Mouse (Mus musculus) ES-Bruce4 (cell line): Measurements from ENCODE around the gene Adig. TPM values are rescaled to one million over a fixed set of nuclear protein-coding genes. Genes with fewer than 3 reads are reported as not detected.

ENCODE experiments used
- H3K27ac ChIP-seq: 2 replicates; pipeline ENCODE4 v1.5.1; 2012; ENCODE audit warnings: low read length, inconsistent platforms; ENCODE audit not compliant: insufficient read depth
- H3K27me3 ChIP-seq: 2 replicates; pipeline ENCODE4 v1.6.1; 2012; ENCODE audit warnings: mild to moderate bottlenecking, low read length, inconsistent platforms; ENCODE audit not compliant: control insufficient read depth, poor library complexity, insufficient read depth, severe bottlenecking
- H3K36me3 ChIP-seq: 2 replicates; pipeline ENCODE4 v1.6.1; 2012; ENCODE audit warnings: inconsistent platforms, mild to moderate bottlenecking, low read length, moderate library complexity; ENCODE audit not compliant: control insufficient read depth, poor library complexity, insufficient read depth, severe bottlenecking
- H3K4me1 ChIP-seq: one replicate; pipeline ENCODE4 v1.8.1; 2011; ENCODE audit warnings: low read length; ENCODE audit not compliant: control insufficient read depth, insufficient read depth
- H3K4me3 ChIP-seq: 2 replicates; pipeline ENCODE4 v1.5.1; 2011; ENCODE audit warnings: low read depth, mild to moderate bottlenecking, low read length
- H3K9ac ChIP-seq: 2 replicates; pipeline ENCODE4 v1.6.1; 2012; ENCODE audit warnings: low read depth, mild to moderate bottlenecking, inconsistent platforms; ENCODE audit not compliant: poor library complexity, severe bottlenecking
- H3K9me3 ChIP-seq: replicated peaks from 2 replicates; pipeline ENCODE4 v1.6.1; 2012; ENCODE audit warnings: mild to moderate bottlenecking, low read length, inconsistent platforms; ENCODE audit not compliant: control insufficient read depth, poor library complexity, insufficient read depth, severe bottlenecking
- CTCF ChIP-seq: IDR thresholded peaks from one replicate; pipeline ENCODE4 v1.8.1; 2011; ENCODE audit warnings: low read depth, low read length
- EP300 ChIP-seq: IDR thresholded peaks from 2 replicates; pipeline ENCODE4 v1.6.1; 2011; ENCODE audit warnings: low read depth, low read length; ENCODE audit not compliant: insufficient read depth
- POLR2A ChIP-seq: IDR thresholded peaks from one replicate; pipeline ENCODE4 v1.8.1; 2011; ENCODE audit warnings: low read length; ENCODE audit not compliant: insufficient read depth
- polyA plus RNA-seq: library from polyadenylated mRNA; stranded (reverse); fragments of >200 nt; gene quantifications from 2 replicates; pipeline ENCODE4 v1.2.4, GENCODE M21; 2011; ENCODE audit warnings: low read depth; ENCODE audit not compliant: missing spikeins, insufficient read depth, insufficient read length

Adig gene
- polyA plus RNA-seq, 1 experiment, result not detected

DNA sequence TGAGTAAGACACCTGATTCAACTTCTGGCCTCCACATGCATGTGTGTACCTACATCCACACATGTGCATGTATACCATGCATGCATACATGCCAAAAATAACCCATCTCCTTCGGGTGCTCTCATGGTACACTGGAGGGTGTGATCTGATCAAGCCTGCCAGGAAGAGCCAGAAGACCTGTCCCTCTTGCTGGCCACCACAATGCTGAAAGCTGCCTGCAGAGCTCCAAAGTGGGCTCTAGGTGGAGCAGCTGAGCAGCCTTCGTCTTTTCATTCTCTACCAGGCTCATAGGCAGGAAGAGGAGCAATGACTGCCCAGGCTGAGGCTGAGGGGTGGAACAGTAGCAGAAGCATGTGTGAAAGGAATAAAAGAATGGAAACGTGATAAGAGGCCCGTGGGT lies 31.7 kb downstream of the Adig start:
- H3K4me3 ChIP-seq, result no peak overlapping the region
- H3K27me3 ChIP-seq, result no peaks in the 10 kb centered on the region
- no peaks in the 10 kb centered on the region for H3K9me3 ChIP-seq
- no peak overlapping the region for H3K27ac ChIP-seq
- no peaks in the 10 kb centered on the region for H3K4me1 ChIP-seq
- no peaks in the 10 kb centered on the region for H3K36me3 ChIP-seq
- TF ChIP-seq EP300 (no peak), POLR2A (no peak), CTCF (peak; percentile 89)
- no peak overlapping the region for H3K9ac ChIP-seq

DNA sequence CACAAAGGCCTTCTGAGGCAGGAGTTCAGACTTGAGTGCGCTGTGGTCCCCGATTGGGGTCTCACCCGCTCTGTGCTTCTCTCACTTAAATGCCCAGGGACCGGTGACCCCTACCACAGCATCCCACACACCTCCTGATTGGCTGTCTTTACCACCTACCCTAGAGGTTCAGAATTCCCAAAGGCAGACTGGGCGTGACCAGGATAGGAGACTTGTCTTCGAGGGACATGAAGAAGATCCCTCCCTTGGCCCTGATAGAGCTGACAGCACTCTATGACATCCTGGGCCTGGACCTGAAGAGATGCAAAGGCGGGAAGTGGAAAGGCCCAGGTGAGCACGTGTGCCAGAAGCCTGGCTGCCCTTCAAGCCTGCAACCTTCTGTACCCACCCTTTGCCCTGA lies 32.1 kb downstream of the Adig start:
- H3K36me3 ChIP-seq, result no peaks in the 10 kb centered on the region
- H3K9me3 ChIP-seq, result no peaks in the 10 kb centered on the region
- H3K27me3 ChIP-seq, result no peaks in the 10 kb centered on the region
- H3K27ac ChIP-seq, result no peak overlapping the region
- H3K4me1 ChIP-seq, result no peaks in the 10 kb centered on the region
- TF ChIP-seq CTCF, result no peak
- no peak for TF ChIP-seq POLR2A
- no peak for TF ChIP-seq EP300
- H3K4me3 ChIP-seq, result no peak overlapping the region
- no peak overlapping the region for H3K9ac ChIP-seq

GRCm38 (mm10) chr2:158539433-158540305 lies 37.3 kb downstream of the Adig start:
- Histone ChIP-seq H3K4me1 (peaks cover 3% of the 10 kb centered on the region), H3K36me3 (no peaks in the 10 kb centered on the region), H3K9me3 (no peaks in the 10 kb centered on the region), H3K27me3 (no peaks in the 10 kb centered on the region), H3K9ac (no peak overlapping the region), H3K4me3 (no peak overlapping the region), H3K27ac (no peak overlapping the region)
- TF ChIP-seq EP300 (no peak), POLR2A (no peak), CTCF (no peak)

- Histone ChIP-seq H3K4me3 (no peak overlapping the region), H3K9me3 (no peaks in the 10 kb centered on the region), H3K4me1 (peaks cover 3% of the 10 kb centered on the region), H3K27ac (no peak overlapping the region), H3K27me3 (no peaks in the 10 kb centered on the region), H3K36me3 (no peaks in the 10 kb centered on the region), H3K9ac (no peak overlapping the region)
- TF ChIP-seq POLR2A (no peak), EP300 (no peak), CTCF (no peak)
Measured at GRCm38 (mm10) chr2:158541286-158541685, 38.9 kb downstream of the Adig start.

DNA sequence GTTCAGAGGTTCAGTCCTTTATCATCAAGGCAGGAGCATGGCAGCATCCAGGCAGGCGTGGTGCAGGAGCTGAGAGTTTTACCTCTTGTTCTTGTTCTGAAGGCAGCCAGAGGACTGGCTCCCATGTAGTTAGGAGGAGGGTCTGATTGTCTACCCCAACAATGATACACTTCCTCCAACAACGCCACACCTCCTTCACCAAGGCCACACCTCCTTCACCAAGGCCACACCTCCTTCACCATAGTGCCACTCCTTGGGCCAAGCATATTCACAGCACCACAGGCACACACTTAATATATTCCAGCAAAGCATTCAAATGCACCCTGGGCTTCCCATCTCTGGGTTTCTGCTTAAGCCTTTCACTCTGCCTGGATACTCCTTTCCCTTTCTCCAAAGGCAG lies 42.9 kb downstream of the Adig start:
- Histone ChIP-seq H3K4me3 (no peak overlapping the region), H3K4me1 (peaks cover 6% of the 10 kb centered on the region), H3K27ac (no peak overlapping the region), H3K36me3 (no peaks in the 10 kb centered on the region), H3K9ac (no peak overlapping the region), H3K27me3 (no peaks in the 10 kb centered on the region), H3K9me3 (no peaks in the 10 kb centered on the region)
- no peak for TF ChIP-seq CTCF
- TF ChIP-seq POLR2A, result no peak
- no peak for TF ChIP-seq EP300

DNA sequence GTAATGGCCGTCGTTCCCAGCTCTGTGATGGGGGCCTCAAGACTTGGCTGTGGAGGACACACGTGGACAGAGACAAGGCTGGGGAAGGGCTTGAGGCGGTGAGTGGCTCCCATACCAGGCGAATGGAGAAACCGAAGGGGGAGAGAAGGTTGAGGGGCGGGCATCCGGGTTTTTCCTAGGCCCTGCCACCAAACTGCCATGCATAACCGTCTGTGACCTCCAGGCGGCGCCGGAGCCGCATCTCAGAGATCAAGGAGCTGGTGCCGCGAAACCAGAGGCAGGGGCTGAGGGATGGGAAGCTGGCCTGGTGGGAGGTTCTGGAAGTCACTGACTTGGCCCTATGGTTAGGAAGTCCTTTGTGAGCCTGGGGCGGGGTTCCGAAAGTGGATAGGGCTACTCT lies 44.3 kb downstream of the Adig start:
- no peak overlapping the region for H3K4me3 ChIP-seq
- H3K4me1 ChIP-seq, result peaks cover 5% of the 10 kb centered on the region
- no peaks in the 10 kb centered on the region for H3K36me3 ChIP-seq
- no peaks in the 10 kb centered on the region for H3K9me3 ChIP-seq
- H3K27me3 ChIP-seq, result no peaks in the 10 kb centered on the region
- TF ChIP-seq EP300, result no peak
- TF ChIP-seq CTCF, result peak; percentile 83
- no peak for TF ChIP-seq POLR2A
- peak overlapping the region; percentile 16; the same call in 1 of the 2 replicates for H3K9ac ChIP-seq
- no peak overlapping the region for H3K27ac ChIP-seq
